Mouse (Mus musculus): Measurements from ENCODE around the gene Tas2r120. TPM values are rescaled to one million over a fixed set of nuclear protein-coding genes. Genes with fewer than 3 reads are reported as not detected.

The Tas2r120 gene
- polyA plus RNA-seq (2015; fragmentation: Illumina TruSeq; extraction: RNeasy Lipid Tissue Mini Kit (QIAGEN cat#74804); ENCODE audit: insufficient read depth, low read depth, low replicate concordance): not detected

DNA sequence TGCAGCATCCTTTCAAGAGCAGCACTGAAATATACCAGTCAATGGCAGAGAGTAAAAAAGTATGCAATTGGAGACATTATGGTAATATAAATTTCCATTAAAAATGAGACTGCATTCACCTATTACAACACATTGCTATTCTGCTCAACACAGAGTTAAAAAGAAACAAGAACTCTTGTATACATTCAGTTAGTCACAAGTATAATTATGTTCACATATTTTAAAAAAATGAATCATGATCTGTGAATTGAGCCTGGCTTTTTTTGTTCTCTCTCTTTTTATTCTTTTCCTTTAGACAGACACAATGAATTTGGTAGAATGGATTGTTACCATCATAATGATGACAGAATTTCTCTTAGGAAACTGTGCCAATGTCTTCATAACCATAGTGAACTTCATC is at the start of gene Tas2r120:
Tas2r120 (plus strand) TSS at position 301 of the 400 bp plus-strand sequence.

DNA sequence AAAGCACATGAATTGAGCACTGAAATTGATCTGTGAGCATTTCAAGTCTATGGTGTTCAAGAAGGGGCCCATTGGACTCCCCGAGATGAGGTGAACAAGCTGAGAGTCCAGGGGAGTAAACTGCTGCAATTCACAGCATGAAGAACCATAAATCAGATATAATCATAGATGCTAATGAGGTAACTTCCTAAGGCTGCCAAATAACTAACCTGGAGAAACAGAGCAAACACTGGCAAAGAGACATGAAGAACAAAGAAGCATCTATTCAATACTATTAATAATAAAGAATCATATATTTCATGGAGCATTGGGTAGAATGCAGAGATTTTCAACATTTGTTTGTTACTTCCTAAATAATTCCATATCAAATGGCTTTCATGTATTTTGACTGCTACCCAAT is 5.3 kb upstream of the Tas2r120 start, which contains the start of gene A630073D07Rik:
A630073D07Rik (minus strand) TSS at position 101 of the 400 bp plus-strand sequence.

DNA sequence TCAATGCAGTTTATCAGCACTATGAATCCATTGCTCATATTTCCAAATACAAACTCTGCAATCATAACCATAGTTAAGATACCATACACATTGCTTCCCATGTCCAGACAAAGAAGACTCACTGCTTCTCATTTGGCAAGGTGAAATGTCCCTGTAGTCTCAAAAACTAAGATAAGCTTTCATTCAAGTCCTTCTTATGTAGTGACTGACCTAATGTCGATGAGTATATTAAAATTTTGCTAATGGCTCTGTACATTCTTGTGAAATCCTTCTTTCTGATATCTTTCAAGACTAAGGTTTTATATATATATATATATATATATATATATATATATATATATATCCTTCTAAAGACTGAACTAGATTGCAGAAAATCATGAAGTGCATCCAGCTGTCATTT is 44.2 kb downstream of the Tas2r120 start, which contains the start of gene Tas2r121:
Tas2r121 (minus strand) TSS at position 101 of the 400 bp plus-strand sequence.

Other genes with a start within 250 kb of the Tas2r120 start
- not detected for gene Prh1, start 87.1 kb upstream of the Tas2r120 start, polyA plus RNA-seq (2015; fragmentation: Illumina TruSeq; extraction: RNeasy Lipid Tissue Mini Kit (QIAGEN cat#74804); ENCODE audit: insufficient read depth, low read depth, low replicate concordance)
- not detected for gene Prp2, start 61.0 kb upstream of the Tas2r120 start, polyA plus RNA-seq (2015; fragmentation: Illumina TruSeq; extraction: RNeasy Lipid Tissue Mini Kit (QIAGEN cat#74804); ENCODE audit: insufficient read depth, low read depth, low replicate concordance)
- not detected for gene A630073D07Rik, start 5.4 kb upstream of the Tas2r120 start, polyA plus RNA-seq (2015; fragmentation: Illumina TruSeq; extraction: RNeasy Lipid Tissue Mini Kit (QIAGEN cat#74804); ENCODE audit: insufficient read depth, low read depth, low replicate concordance)
- not detected for gene Tas2r121, start 44.1 kb downstream of the Tas2r120 start, polyA plus RNA-seq (2015; fragmentation: Illumina TruSeq; extraction: RNeasy Lipid Tissue Mini Kit (QIAGEN cat#74804); ENCODE audit: insufficient read depth, low read depth, low replicate concordance)
- gene Tas2r122, start 55.0 kb downstream of the Tas2r120 start, polyA plus RNA-seq (2015; fragmentation: Illumina TruSeq; extraction: RNeasy Lipid Tissue Mini Kit (QIAGEN cat#74804); ENCODE audit: insufficient read depth, low read depth, low replicate concordance): not detected
- not detected for gene Tas2r115, start 81.1 kb downstream of the Tas2r120 start, polyA plus RNA-seq (2015; fragmentation: Illumina TruSeq; extraction: RNeasy Lipid Tissue Mini Kit (QIAGEN cat#74804); ENCODE audit: insufficient read depth, low read depth, low replicate concordance)
- gene Tas2r124, start 97.8 kb downstream of the Tas2r120 start, polyA plus RNA-seq (2015; fragmentation: Illumina TruSeq; extraction: RNeasy Lipid Tissue Mini Kit (QIAGEN cat#74804); ENCODE audit: insufficient read depth, low read depth, low replicate concordance): not detected
- not detected for gene Tas2r102, start 105.2 kb downstream of the Tas2r120 start, polyA plus RNA-seq (2015; fragmentation: Illumina TruSeq; extraction: RNeasy Lipid Tissue Mini Kit (QIAGEN cat#74804); ENCODE audit: insufficient read depth, low read depth, low replicate concordance)
- not detected for gene Tas2r136, start 121.2 kb downstream of the Tas2r120 start, polyA plus RNA-seq (2015; fragmentation: Illumina TruSeq; extraction: RNeasy Lipid Tissue Mini Kit (QIAGEN cat#74804); ENCODE audit: insufficient read depth, low read depth, low replicate concordance)
- not detected for gene Tas2r117, start 145.9 kb downstream of the Tas2r120 start, polyA plus RNA-seq (2015; fragmentation: Illumina TruSeq; extraction: RNeasy Lipid Tissue Mini Kit (QIAGEN cat#74804); ENCODE audit: insufficient read depth, low read depth, low replicate concordance)
- not detected for gene Tas2r123, start 190.2 kb downstream of the Tas2r120 start, polyA plus RNA-seq (2015; fragmentation: Illumina TruSeq; extraction: RNeasy Lipid Tissue Mini Kit (QIAGEN cat#74804); ENCODE audit: insufficient read depth, low read depth, low replicate concordance)
- gene Tas2r116, start 198.5 kb downstream of the Tas2r120 start, polyA plus RNA-seq (2015; fragmentation: Illumina TruSeq; extraction: RNeasy Lipid Tissue Mini Kit (QIAGEN cat#74804); ENCODE audit: insufficient read depth, low read depth, low replicate concordance): not detected
- gene Tas2r110, start 211.1 kb downstream of the Tas2r120 start, polyA plus RNA-seq (2015; fragmentation: Illumina TruSeq; extraction: RNeasy Lipid Tissue Mini Kit (QIAGEN cat#74804); ENCODE audit: insufficient read depth, low read depth, low replicate concordance): not detected
- gene Tas2r113, start 236.1 kb downstream of the Tas2r120 start, polyA plus RNA-seq (2015; fragmentation: Illumina TruSeq; extraction: RNeasy Lipid Tissue Mini Kit (QIAGEN cat#74804); ENCODE audit: insufficient read depth, low read depth, low replicate concordance): not detected

Measured in pancreas, adult 10 weeks (tissue).